Mouse (Mus musculus): ENCODE measurements at regions not wholly inside any gene's neighbourhood (a gene's known extent, or its start where the extent isn't known, plus 50 kb on each side); places are given as distances from the start of the nearest gene placed in this dataset.

DNA sequence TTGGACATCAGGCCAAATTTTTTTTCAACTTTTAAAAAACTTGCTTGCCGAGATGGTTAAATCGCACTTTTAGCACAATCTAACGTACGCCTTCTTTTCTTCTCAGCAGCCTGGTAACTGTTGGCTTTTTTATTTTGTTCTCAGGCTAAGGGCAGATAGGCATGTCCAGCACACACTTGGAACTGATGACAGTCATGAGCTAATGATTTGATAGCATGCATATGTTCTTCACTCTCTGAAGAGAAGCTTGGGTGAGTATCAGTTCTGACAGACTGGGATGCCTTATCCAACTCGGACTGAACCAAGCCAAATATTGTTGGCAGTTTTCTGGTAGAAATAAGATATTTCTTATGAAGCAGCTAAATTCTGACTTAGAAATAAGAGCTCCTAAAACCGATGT lies 145.9 kb downstream of the Ndfip2 start:
- TF ChIP-seq POLR2A (IDR thresholded peaks at IDR 0.05; ENCODE audit: insufficient read depth, low read length) = no peak
- TF ChIP-seq EP300 (IDR thresholded peaks at IDR 0.05; ENCODE audit: insufficient read depth, low read depth, low read length) = no peak
- TF ChIP-seq CTCF (IDR thresholded peaks at IDR 0.05; ENCODE audit: low read depth, low read length) = no peak
